Mouse (Mus musculus) embryonic fibroblast, embryonic 13.5 days (primary cell): ENCODE measurements around the gene Hira. TPM values are rescaled to one million over a fixed set of nuclear protein-coding genes. Genes with fewer than 3 reads are reported as not detected.

Experiments
- H3K27ac ChIP-seq: 2 replicates; pipeline ENCODE4 v1.5.1; 2012; ENCODE audit warnings: low read length, control low read depth, inconsistent platforms; ENCODE audit not compliant: insufficient read depth
- H3K4me1 ChIP-seq: 2 replicates; pipeline ENCODE4 v1.6.1; 2011; ENCODE audit warnings: low read length; ENCODE audit not compliant: control insufficient read depth, insufficient read depth
- H3K4me3 ChIP-seq: 2 replicates; pipeline ENCODE4 v1.5.1; 2011; ENCODE audit warnings: mild to moderate bottlenecking, control low read depth, low read length; ENCODE audit not compliant: insufficient read depth
- CTCF ChIP-seq: IDR thresholded peaks from 2 replicates; pipeline ENCODE4 v1.5.1; 2011; ENCODE audit warnings: mild to moderate bottlenecking, control low read depth, low read length, moderate library complexity, borderline replicate concordance; ENCODE audit not compliant: insufficient read depth
- POLR2A ChIP-seq: IDR thresholded peaks from 2 replicates; pipeline ENCODE4 v1.6.1; 2011; ENCODE audit warnings: low read depth, mild to moderate bottlenecking, control low read depth, low read length, moderate library complexity
- polyA plus RNA-seq: library from polyadenylated mRNA; stranded (reverse); fragments of >200 nt; gene quantifications from 2 replicates; pipeline ENCODE4 v1.2.4, GENCODE M21; 2011; ENCODE audit warnings: low read depth; ENCODE audit not compliant: missing spikeins, insufficient read length

Gene Hira
- polyA plus RNA-seq, 1 experiment: 59.8 TPM

GRCm38 (mm10) chr16:18905648-18906047, 28.8 kb downstream of the Hira start:
- Histone ChIP-seq H3K4me3 (no peak overlapping the region), H3K4me1 (no peaks in the 10 kb centered on the region), H3K27ac (no peak overlapping the region)
- TF ChIP-seq POLR2A (no peak), CTCF (no peak)

GRCm38 (mm10) chr16:18916064-18916463, 39.2 kb downstream of the Hira start:
- Histone ChIP-seq H3K27ac (no peak overlapping the region), H3K4me3 (no peak overlapping the region), H3K4me1 (no peaks in the 10 kb centered on the region)
- TF ChIP-seq POLR2A (no peak), CTCF (no peak)

GRCm38 (mm10) chr16:18921771-18922170, 44.9 kb downstream of the Hira start:
- no peak overlapping the region for H3K4me3 ChIP-seq
- H3K27ac ChIP-seq: no peak overlapping the region
- no peak for TF ChIP-seq POLR2A
- no peak for TF ChIP-seq CTCF
- no peaks in the 10 kb centered on the region for H3K4me1 ChIP-seq

- Histone ChIP-seq H3K27ac (no peak overlapping the region), H3K4me3 (no peak overlapping the region), H3K4me1 (no peaks in the 10 kb centered on the region)
- TF ChIP-seq POLR2A: no peak
- TF ChIP-seq CTCF: no peak
Measured at GRCm38 (mm10) chr16:18927963-18928362, 51.1 kb downstream of the Hira start.

GRCm38 (mm10) chr16:18938321-18939082, 61.7 kb downstream of the Hira start:
- Histone ChIP-seq H3K4me1 (no peaks in the 10 kb centered on the region), H3K27ac (no peak overlapping the region), H3K4me3 (no peak overlapping the region)
- no peak for TF ChIP-seq POLR2A
- no peak for TF ChIP-seq CTCF

GRCm38 (mm10) chr16:18943906-18944305, 67.1 kb downstream of the Hira start:
- no peak overlapping the region for H3K4me3 ChIP-seq
- H3K27ac ChIP-seq: no peak overlapping the region
- TF ChIP-seq POLR2A: no peak
- no peak for TF ChIP-seq CTCF
- no peaks in the 10 kb centered on the region for H3K4me1 ChIP-seq

- no peaks in the 10 kb centered on the region; the same call in 1 of the 2 replicates for H3K4me1 ChIP-seq
- TF ChIP-seq CTCF (no peak), POLR2A (no peak)
- no peak overlapping the region for H3K27ac ChIP-seq
- no peak overlapping the region for H3K4me3 ChIP-seq
Measured at GRCm38 (mm10) chr16:18948941-18949340, 72.1 kb downstream of the Hira start.

GRCm38 (mm10) chr16:18950351-18950750, 73.5 kb downstream of the Hira start:
- Histone ChIP-seq H3K4me1 (no peaks in the 10 kb centered on the region; the same call in 1 of the 2 replicates), H3K4me3 (no peak overlapping the region), H3K27ac (no peak overlapping the region)
- TF ChIP-seq CTCF (no peak), POLR2A (no peak)

- Histone ChIP-seq H3K4me1 (no peaks in the 10 kb centered on the region; the same call in 1 of the 2 replicates), H3K4me3 (no peak overlapping the region), H3K27ac (no peak overlapping the region)
- TF ChIP-seq POLR2A (no peak), CTCF (no peak)
Measured at GRCm38 (mm10) chr16:18952813-18953212, 76.0 kb downstream of the Hira start.

GRCm38 (mm10) chr16:18955070-18955469, 78.2 kb downstream of the Hira start:
- H3K27ac ChIP-seq: no peak overlapping the region
- no peak for TF ChIP-seq POLR2A
- no peak for TF ChIP-seq CTCF
- no peak overlapping the region for H3K4me3 ChIP-seq
- no peaks in the 10 kb centered on the region; the same call in 1 of the 2 replicates for H3K4me1 ChIP-seq
